Mouse (Mus musculus) c-Kit-positive CD71-positive TER-119-negative erythroid progenitor cells, embryonic 14.5 days (primary cell): Measurements from ENCODE around the gene Fosb.

ENCODE experiments used
- DNase-seq: peaks from one replicate; pipeline ENCODE4 v3.0.0-alpha.2; 2013; ENCODE audit warnings: low read depth

The Fosb gene

GRCm38 (mm10) chr7:19309884-19310641 is at the start of gene Fosb:
TSS of gene Fosb (minus strand) at chr7:19310051.
- peak; percentile 88 for DNase-seq

- peak; percentile 84 for DNase-seq
Observed at GRCm38 (mm10) chr7:19359299-19359891, 49.5 kb upstream of the Fosb start, which contains the start of the genes Cd3eap and Ppp1r13l. TSS of gene Cd3eap (minus strand) at chr7:19359483. TSS of gene Ppp1r13l (plus strand) at chr7:19359749.

- DNase-seq: no peak
Observed at GRCm38 (mm10) chr7:19358634-19359033, 48.8 kb upstream of the Fosb start.

GRCm38 (mm10) chr7:19357381-19358375 is 47.8 kb upstream of the Fosb start:
- no peak for DNase-seq

- DNase-seq: no peak
Observed at GRCm38 (mm10) chr7:19356311-19356710, 46.5 kb upstream of the Fosb start.

GRCm38 (mm10) chr7:19354991-19355390 is 45.1 kb upstream of the Fosb start:
- DNase-seq: no peak

GRCm38 (mm10) chr7:19350221-19350620 is 40.4 kb upstream of the Fosb start:
- DNase-seq: no peak

GRCm38 (mm10) chr7:19349188-19349915 is 39.5 kb upstream of the Fosb start:
- no peak for DNase-seq

GRCm38 (mm10) chr7:19344938-19345471 is 35.2 kb upstream of the Fosb start:
- peak; percentile 98 for DNase-seq

- no peak for DNase-seq
Observed at GRCm38 (mm10) chr7:19344237-19344847, 34.5 kb upstream of the Fosb start, which contains the start of gene Ercc1. TSS of gene Ercc1 (plus strand) at chr7:19344778.

- peak; percentile 84 for DNase-seq
Observed at GRCm38 (mm10) chr7:19343210-19343808, 33.5 kb upstream of the Fosb start.

GRCm38 (mm10) chr7:19342481-19343027 is 32.7 kb upstream of the Fosb start:
- DNase-seq: peak; percentile 63

- no peak for DNase-seq
Observed at GRCm38 (mm10) chr7:19341761-19342409, 32.0 kb upstream of the Fosb start.

GRCm38 (mm10) chr7:19341250-19341649 is 31.4 kb upstream of the Fosb start:
- DNase-seq: no peak

- no peak for DNase-seq
Observed at GRCm38 (mm10) chr7:19338596-19338995, 28.7 kb upstream of the Fosb start.

GRCm38 (mm10) chr7:19338060-19338459 is 28.2 kb upstream of the Fosb start:
- DNase-seq: no peak

GRCm38 (mm10) chr7:19337122-19337521 is 27.3 kb upstream of the Fosb start:
- no peak for DNase-seq

- DNase-seq: no peak
Observed at GRCm38 (mm10) chr7:19335583-19335982, 25.7 kb upstream of the Fosb start.

GRCm38 (mm10) chr7:19332709-19333352 is 23.0 kb upstream of the Fosb start:
- no peak for DNase-seq
